Mouse (Mus musculus) ES-E14 (cell line): ENCODE results near the gene Fosl2.

Experiments
- MAFK ChIP-seq: IDR thresholded peaks from 2 replicates; pipeline ENCODE4 v1.6.1; 2014; ENCODE audit warnings: mild to moderate bottlenecking, low read depth, low read length, inconsistent platforms; ENCODE audit not compliant: insufficient read depth
- ZC3H11A ChIP-seq: IDR thresholded peaks from 2 replicates; pipeline ENCODE4 v1.6.1; 2012; ENCODE audit warnings: low read depth, mild to moderate bottlenecking, inconsistent platforms, low read length, borderline replicate concordance
- ZNF384 ChIP-seq: IDR thresholded peaks from 2 replicates; pipeline ENCODE4 v1.6.1; 2012; ENCODE audit warnings: low read depth, low read length, inconsistent platforms

DNA sequence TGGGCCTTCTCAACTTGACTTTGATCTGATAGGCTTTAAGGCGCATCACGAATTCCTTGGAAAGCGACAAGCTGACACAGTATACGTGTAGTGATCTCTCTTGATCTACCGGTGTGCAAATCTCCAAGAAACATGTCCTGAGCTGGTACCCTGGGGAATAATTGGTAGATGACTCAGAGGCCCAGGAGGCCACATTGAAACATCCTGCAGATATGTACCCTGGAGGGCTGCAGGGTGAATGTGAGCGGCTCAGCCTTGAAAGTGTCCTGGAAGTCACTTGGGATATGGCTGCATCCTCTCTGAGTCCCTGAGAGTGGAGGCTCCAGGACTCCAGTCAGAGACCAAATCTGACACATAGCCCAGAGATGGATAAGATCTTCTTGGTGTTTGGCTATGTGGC lies 10.7 kb downstream of the Fosl2 start:
- TF ChIP-seq ZNF384 (no peak), ZC3H11A (no peak), MAFK (no peak)
